Mouse (Mus musculus) liver, embryonic 12.5 days (tissue): ENCODE measurements around the gene Tut1. TPM values are rescaled to one million over a fixed set of nuclear protein-coding genes. Genes with fewer than 3 reads are reported as not detected.

ENCODE experiments used
- ATAC-seq: fragments of 200-750 bp; cut with Nextera tagmentation; 2 replicates; pipeline ENCODE4 v1.8.0; 2017; ENCODE audit warnings: moderate number of reproducible peaks, mild to moderate bottlenecking, moderate library complexity
- H3K27ac ChIP-seq: fragments of 300-500 bp; sonication (generic); 2 replicates; pipeline ENCODE4 v1.5.1; 2016; ENCODE audit warnings: mild to moderate bottlenecking
- H3K27me3 ChIP-seq: fragments of 300-500 bp; sonication (generic); replicated peaks from 2 replicates; pipeline ENCODE4 v1.6.1; 2016; ENCODE audit warnings: mild to moderate bottlenecking, moderate library complexity
- H3K36me3 ChIP-seq: fragments of 300-500 bp; sonication (generic); 2 replicates; pipeline ENCODE4 v1.6.1; 2016; ENCODE audit warnings: mild to moderate bottlenecking, moderate library complexity
- H3K4me1 ChIP-seq: fragments of 300-500 bp; sonication (generic); 2 replicates; pipeline ENCODE4 v1.6.1; 2016
- H3K4me2 ChIP-seq: fragments of 300-500 bp; sonication (generic); 2 replicates; pipeline ENCODE4 v1.6.1; 2016; ENCODE audit warnings: mild to moderate bottlenecking, moderate library complexity
- H3K4me3 ChIP-seq: fragments of 300-500 bp; sonication (generic); 2 replicates; pipeline ENCODE4 v1.5.1; 2016; ENCODE audit warnings: mild to moderate bottlenecking, moderate library complexity
- H3K9ac ChIP-seq: fragments of 300-500 bp; sonication (generic); 2 replicates; pipeline ENCODE4 v1.6.1; 2016; ENCODE audit warnings: mild to moderate bottlenecking, moderate library complexity
- H3K9me3 ChIP-seq: fragments of 300-500 bp; sonication (generic); replicated peaks from 2 replicates; pipeline ENCODE4 v1.6.1; 2016; ENCODE audit warnings: mild to moderate bottlenecking, moderate library complexity
- WGBS: fragments of 180-500 bp; shearing (Covaris S2); methylation state at CpG from one replicate; pipeline ENCODE4 v1.1.7; 2016; ENCODE audit not compliant: insufficient replicate concordance; 5-methylcytosine and 5-hydroxymethylcytosine counted together
- polyA plus RNA-seq: library from polyadenylated mRNA; unstranded; fragments of >200 nt; fragmentation: Nextera tagmentation; extraction: Ambion mirVana; gene quantifications from 2 replicates; pipeline ENCODE4 v1.2.1, GENCODE M21; 2016

The Tut1 gene
- polyA plus RNA-seq, 1 experiment from 2014 or later: 27.7 TPM

DNA sequence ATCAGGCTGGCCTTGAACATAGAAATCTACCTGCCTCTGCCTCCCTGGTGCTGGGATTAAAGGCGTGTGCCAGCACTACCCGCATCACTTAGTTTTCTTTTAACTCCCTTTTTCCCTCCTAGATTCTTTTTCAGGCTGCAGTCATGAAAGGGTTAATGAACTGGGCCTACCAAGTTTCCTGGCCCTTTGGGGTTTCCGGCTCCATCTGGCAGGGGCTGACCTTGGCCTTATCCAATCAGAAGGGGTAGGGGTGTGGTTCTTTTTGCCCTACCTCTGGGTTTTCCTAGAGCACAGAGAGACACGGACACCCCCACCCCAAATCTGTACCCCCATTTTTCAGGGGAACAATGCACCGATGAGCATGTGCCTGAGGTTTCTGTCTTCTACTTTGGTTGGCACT lies 8.9 kb upstream of the Tut1 start:
- peak overlapping the region; percentile 69 for H3K4me2 ChIP-seq
- peak overlapping the region; percentile 30 for H3K4me3 ChIP-seq
- peak overlapping the region; percentile 97 for H3K27ac ChIP-seq
- peaks cover 67% of the 10 kb centered on the region for H3K4me1 ChIP-seq
- no peaks in the 10 kb centered on the region for H3K9me3 ChIP-seq
- 25% methylated on average over 5 of the region's 5 CpGs for WGBS
- ATAC-seq: no peak
- no peaks in the 10 kb centered on the region for H3K27me3 ChIP-seq
- peaks cover 71% of the 10 kb centered on the region for H3K36me3 ChIP-seq
- peak overlapping the region; percentile 99 for H3K9ac ChIP-seq

- no peaks in the 10 kb centered on the region for H3K9me3 ChIP-seq
- H3K27me3 ChIP-seq: no peaks in the 10 kb centered on the region
- peak overlapping the region; percentile 97 for H3K27ac ChIP-seq
- peaks cover 73% of the 10 kb centered on the region for H3K36me3 ChIP-seq
- peak overlapping the region; percentile 30 for H3K4me3 ChIP-seq
- peak overlapping the region; percentile 99; the same call in 1 of the 2 replicates for H3K9ac ChIP-seq
- peaks cover 65% of the 10 kb centered on the region for H3K4me1 ChIP-seq
- ATAC-seq: no peak
- 81% methylated on average over 6 of the region's 6 CpGs for WGBS
- H3K4me2 ChIP-seq: peak overlapping the region; percentile 69
Observed at GRCm38 (mm10) chr19:8945251-8945650, 8.4 kb upstream of the Tut1 start.

DNA sequence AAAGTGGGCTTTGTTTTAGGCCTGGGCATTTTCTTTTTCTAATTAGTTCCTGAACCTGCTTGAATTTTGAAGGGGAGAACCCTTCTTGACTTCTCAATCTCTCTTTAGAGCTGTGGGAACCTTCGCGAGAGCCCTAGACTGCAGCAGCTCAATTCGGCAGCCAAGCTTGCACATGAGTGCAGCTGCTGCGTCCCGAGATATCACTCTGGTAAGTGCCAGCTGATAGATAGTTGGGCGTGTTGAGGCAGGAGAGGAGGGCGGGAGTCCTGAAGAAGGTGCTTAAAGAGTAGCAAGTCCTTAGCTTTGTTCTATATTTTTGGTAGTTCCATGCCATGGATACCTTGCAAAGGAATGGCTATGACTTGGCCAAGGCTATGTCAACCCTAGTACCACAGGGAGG lies 6.7 kb upstream of the Tut1 start:
- H3K27ac ChIP-seq: peak overlapping the region; percentile 76
- H3K9me3 ChIP-seq: no peaks in the 10 kb centered on the region
- H3K4me2 ChIP-seq: peak overlapping the region; percentile 69
- 43% methylated on average over 7 of the region's 7 CpGs for WGBS
- H3K4me3 ChIP-seq: peak overlapping the region; percentile 5; the same call in 1 of the 2 replicates
- H3K9ac ChIP-seq: peak overlapping the region; percentile 50
- peak; percentile 58; the same call in 1 of the 2 replicates for ATAC-seq
- peaks cover 61% of the 10 kb centered on the region for H3K4me1 ChIP-seq
- no peaks in the 10 kb centered on the region for H3K27me3 ChIP-seq
- peaks cover 84% of the 10 kb centered on the region for H3K36me3 ChIP-seq

DNA sequence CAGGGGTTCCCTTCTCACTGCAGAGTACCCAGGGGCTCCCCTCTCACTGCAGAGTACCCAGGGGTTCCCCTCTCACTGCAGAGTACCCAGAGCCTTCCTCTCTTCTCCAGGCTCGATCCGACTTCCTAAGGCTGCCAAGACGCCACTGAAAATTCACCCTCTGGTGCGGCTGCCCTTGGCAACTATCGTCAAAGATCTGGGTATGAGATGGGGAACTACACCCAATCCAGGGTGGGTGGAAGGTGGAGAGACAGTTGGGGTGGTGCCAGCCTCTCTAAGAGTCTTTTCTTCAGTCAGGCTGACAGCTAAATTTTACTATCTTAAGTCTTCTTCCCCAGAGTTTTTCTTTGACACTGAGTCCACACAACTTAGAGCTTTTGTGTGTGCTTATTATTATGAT lies 3.5 kb upstream of the Tut1 start:
- Histone ChIP-seq H3K4me1 (peaks cover 66% of the 10 kb centered on the region), H3K9me3 (no peaks in the 10 kb centered on the region), H3K27ac (0 out of 2 replicates have a peak overlapping the region, but pooled peaks have one; percentile 9), H3K4me2 (no peak overlapping the region), H3K36me3 (peaks cover 77% of the 10 kb centered on the region), H3K27me3 (no peaks in the 10 kb centered on the region), H3K4me3 (no peak overlapping the region), H3K9ac (no peak overlapping the region)
- ATAC-seq: no peak
- WGBS: 81% methylated on average over 5 of the region's 5 CpGs

- Histone ChIP-seq H3K4me2 (peak overlapping the region; percentile 85), H3K9ac (peak overlapping the region; percentile 80; the same call in 1 of the 2 replicates), H3K4me3 (no peak overlapping the region), H3K36me3 (peaks cover 78% of the 10 kb centered on the region), H3K4me1 (peaks cover 53% of the 10 kb centered on the region), H3K27ac (peak overlapping the region; percentile 82), H3K9me3 (no peaks in the 10 kb centered on the region), H3K27me3 (no peaks in the 10 kb centered on the region)
- ATAC-seq: no peak
- WGBS: 85% methylated on average over 9 of the region's 9 CpGs
Observed at GRCm38 (mm10) chr19:8952241-8952640, 1.4 kb upstream of the Tut1 start.

DNA sequence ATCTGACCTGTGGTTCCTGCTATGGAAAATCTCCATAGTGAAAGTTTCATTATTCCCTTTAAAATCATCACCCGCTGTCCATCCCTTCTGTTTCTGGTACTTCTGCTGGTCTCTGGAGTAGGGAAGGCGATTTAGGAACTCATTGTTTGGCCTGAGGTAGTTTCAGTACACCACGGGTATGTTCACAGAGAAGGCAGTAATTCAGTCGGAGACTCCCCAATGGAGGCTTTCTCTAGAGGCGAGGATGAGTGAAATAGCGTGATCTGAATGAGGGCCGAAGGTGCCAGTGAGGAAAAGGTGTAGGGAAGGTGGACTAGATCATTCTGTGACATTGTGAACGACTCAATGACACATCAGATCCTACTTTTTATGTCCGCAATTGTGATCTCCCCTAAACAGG lies 524 bp downstream of the Tut1 start:
- Histone ChIP-seq H3K9ac (peak overlapping the region; percentile 80), H3K9me3 (no peaks in the 10 kb centered on the region), H3K4me3 (peak overlapping the region; percentile 81), H3K4me2 (peak overlapping the region; percentile 85), H3K27me3 (no peaks in the 10 kb centered on the region), H3K36me3 (peaks cover 76% of the 10 kb centered on the region), H3K27ac (peak overlapping the region; percentile 82), H3K4me1 (peaks cover 44% of the 10 kb centered on the region)
- WGBS: 3% methylated on average over 9 of the region's 9 CpGs
- no peak for ATAC-seq

- Histone ChIP-seq H3K4me1 (peaks cover 15% of the 10 kb centered on the region), H3K9me3 (no peaks in the 10 kb centered on the region), H3K4me2 (no peak overlapping the region), H3K4me3 (no peak overlapping the region), H3K27ac (no peak overlapping the region), H3K36me3 (peaks cover 89% of the 10 kb centered on the region), H3K9ac (no peak overlapping the region), H3K27me3 (no peaks in the 10 kb centered on the region)
- no peak for ATAC-seq
- 66% methylated on average over 2 of the region's 2 CpGs for WGBS
Observed at GRCm38 (mm10) chr19:8962256-8962655, 8.6 kb downstream of the Tut1 start.

DNA sequence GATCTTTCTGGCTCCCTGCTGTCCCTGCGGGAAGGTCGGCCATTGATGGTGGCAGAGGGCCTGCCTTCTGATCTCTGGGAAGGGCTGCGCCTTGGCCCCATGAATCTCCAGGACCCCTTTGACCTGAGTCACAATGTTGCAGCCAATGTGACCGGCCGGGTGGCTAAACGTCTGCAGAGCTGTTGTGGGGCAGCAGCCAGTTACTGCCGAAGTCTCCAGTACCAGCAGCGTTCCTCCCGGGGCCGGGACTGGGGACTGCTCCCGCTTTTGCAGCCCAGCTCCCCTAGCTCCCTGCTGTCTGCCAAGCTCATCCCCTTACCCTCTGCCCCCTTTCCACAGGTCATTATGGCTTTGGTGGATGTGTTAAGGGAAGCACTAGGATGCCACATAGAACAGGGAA lies 11.4 kb downstream of the Tut1 start:
- H3K4me1 ChIP-seq: peaks cover 38% of the 10 kb centered on the region
- no peaks in the 10 kb centered on the region for H3K27me3 ChIP-seq
- no peak overlapping the region; the same call in 1 of the 2 replicates for H3K9ac ChIP-seq
- no peak overlapping the region for H3K4me2 ChIP-seq
- no peak overlapping the region for H3K4me3 ChIP-seq
- 0 out of 2 replicates have a peak overlapping the region, but pooled peaks have one; percentile 86 for H3K27ac ChIP-seq
- H3K36me3 ChIP-seq: peaks cover 80% of the 10 kb centered on the region
- ATAC-seq: no peak
- 88% methylated on average over 11 of the region's 11 CpGs for WGBS
- H3K9me3 ChIP-seq: no peaks in the 10 kb centered on the region

DNA sequence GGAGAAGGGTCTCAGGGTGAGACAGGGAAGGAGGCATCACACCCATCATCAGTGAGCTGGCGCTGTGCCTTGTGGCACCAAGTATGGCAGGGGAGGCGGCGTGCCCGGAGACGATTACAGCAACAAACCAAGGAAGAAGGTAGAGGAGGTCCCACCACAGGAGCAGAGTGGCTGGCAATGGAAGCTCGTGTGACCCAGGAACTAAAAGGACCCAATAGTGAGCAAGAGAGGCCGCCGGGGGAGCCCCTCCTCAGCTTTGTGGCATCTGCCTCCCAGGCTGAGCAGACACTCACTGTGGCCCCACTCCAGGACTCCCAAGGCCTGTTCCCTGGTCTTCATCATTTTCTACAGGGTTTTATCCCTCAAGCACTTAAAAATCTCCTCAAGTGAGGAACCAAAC lies 12.1 kb downstream of the Tut1 start:
- no peak for ATAC-seq
- peak overlapping the region; percentile 67 for H3K4me2 ChIP-seq
- H3K4me3 ChIP-seq: peak overlapping the region; percentile 80; the same call in 1 of the 2 replicates
- H3K9ac ChIP-seq: peak overlapping the region; percentile 70
- H3K27me3 ChIP-seq: no peaks in the 10 kb centered on the region
- H3K9me3 ChIP-seq: no peaks in the 10 kb centered on the region
- peaks cover 80% of the 10 kb centered on the region for H3K36me3 ChIP-seq
- peaks cover 40% of the 10 kb centered on the region for H3K4me1 ChIP-seq
- H3K27ac ChIP-seq: peak overlapping the region; percentile 86
- WGBS: 70% methylated on average over 8 of the region's 8 CpGs

GRCm38 (mm10) chr19:8966198-8966589 lies 12.5 kb downstream of the Tut1 start:
- no peaks in the 10 kb centered on the region for H3K9me3 ChIP-seq
- H3K4me2 ChIP-seq: peak overlapping the region; percentile 67
- peaks cover 80% of the 10 kb centered on the region for H3K36me3 ChIP-seq
- H3K4me3 ChIP-seq: peak overlapping the region; percentile 80
- WGBS: 41% methylated on average over 5 of the region's 5 CpGs
- no peak for ATAC-seq
- peak overlapping the region; percentile 86 for H3K27ac ChIP-seq
- no peaks in the 10 kb centered on the region for H3K27me3 ChIP-seq
- peaks cover 42% of the 10 kb centered on the region for H3K4me1 ChIP-seq
- peak overlapping the region; percentile 70 for H3K9ac ChIP-seq

DNA sequence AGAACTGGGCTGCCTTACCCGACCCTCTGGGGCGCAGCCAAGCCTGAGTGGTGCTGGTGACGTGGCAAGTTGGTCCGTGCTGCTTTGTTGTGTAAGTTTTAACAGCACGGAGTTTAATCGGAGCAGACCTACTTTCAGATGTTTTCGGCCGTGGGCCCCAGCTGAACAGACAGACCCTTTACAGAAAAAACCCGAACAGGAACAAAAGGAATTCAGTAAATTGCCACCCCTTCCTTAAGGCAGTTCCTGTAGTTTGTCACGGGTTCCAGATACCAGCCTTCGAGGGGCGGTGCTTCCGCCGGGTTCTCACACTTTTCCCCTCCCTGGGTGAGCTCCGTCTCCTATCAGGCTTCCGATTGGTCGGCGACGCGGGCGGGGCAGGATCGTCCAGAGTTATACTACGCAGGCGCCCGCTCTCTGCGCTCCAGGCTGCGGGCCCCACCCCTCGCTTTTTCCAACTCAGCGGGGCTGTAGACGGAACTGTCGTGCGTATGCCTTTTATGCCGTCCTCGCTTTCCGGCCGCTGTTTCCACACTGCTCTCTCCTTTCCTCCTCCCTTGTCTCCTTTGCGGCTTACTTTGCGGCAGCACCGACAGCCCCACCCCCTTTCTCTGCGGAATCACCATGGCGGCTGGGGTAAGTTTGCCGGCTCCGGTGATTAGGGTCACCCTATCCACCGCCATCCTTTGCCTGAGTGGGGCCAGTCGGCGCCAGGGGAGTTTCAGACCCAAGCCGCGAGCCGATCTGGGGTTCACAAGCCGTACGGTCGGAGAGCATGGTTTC lies 13.1 kb downstream of the Tut1 start, which contains the start of gene Eef1g:
Eef1g (plus strand) TSS at position 452 of the 783 bp plus-strand sequence.
- Histone ChIP-seq H3K4me2 (peak within 1 kb of the TSS; percentile 89), H3K36me3 (peaks cover 80% of the 10 kb centered on the region), H3K27ac (peak within 1 kb of the TSS; percentile 86), H3K4me1 (peaks cover 47% of the 10 kb centered on the region), H3K9me3 (no peaks in the 10 kb centered on the region), H3K27me3 (no peaks in the 10 kb centered on the region), H3K9ac (peak within 1 kb of the TSS; percentile 90), H3K4me3 (peak within 1 kb of the TSS; percentile 80)
- 1% methylated on average over 52 of the region's 52 CpGs for WGBS
- ATAC-seq: peak; percentile 99

DNA sequence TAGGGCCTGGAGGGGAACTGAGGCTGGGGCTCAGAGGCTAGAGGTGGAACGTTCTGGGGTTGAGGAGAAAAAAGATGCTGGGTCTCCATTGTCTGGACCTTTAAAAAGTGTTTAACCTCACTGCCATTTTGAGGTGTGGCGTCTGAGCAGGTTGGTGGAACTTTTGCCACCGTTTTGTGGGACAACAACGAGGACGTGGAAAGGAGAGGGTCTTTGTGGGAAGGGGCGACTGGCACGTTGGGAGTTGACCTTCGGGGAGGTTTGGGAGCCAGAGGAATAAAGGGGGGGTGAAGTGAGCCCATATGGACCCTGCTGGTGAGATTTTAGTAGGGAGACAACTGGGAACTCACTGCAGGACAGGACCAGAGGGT lies 13.7 kb downstream of the Tut1 start:
- peaks cover 51% of the 10 kb centered on the region for H3K4me1 ChIP-seq
- WGBS: under 1% methylated on average over 8 of the region's 8 CpGs
- no peaks in the 10 kb centered on the region for H3K9me3 ChIP-seq
- H3K36me3 ChIP-seq: peaks cover 80% of the 10 kb centered on the region
- peak overlapping the region; percentile 80 for H3K4me3 ChIP-seq
- H3K27ac ChIP-seq: peak overlapping the region; percentile 82
- ATAC-seq: no peak
- H3K4me2 ChIP-seq: peak overlapping the region; percentile 89
- H3K9ac ChIP-seq: peak overlapping the region; percentile 90
- no peaks in the 10 kb centered on the region for H3K27me3 ChIP-seq
